Mouse (Mus musculus) urinary bladder, postnatal 14 days (tissue): ENCODE measurements at regions not wholly inside any gene's neighbourhood (a gene's known extent, or its start where the extent isn't known, plus 50 kb on each side); places are given as distances from the start of the nearest gene placed in this dataset.
"Not testable (repeated sequence)": the region's sequence is repeated elsewhere in the genome, so short reads cannot be mapped to it uniquely, and the experiment has no call there.

ENCODE experiments used
- DNase-seq: peaks from one replicate; pipeline ENCODE4 v3.0.0; 2021; ENCODE audit warnings: low spot score

DNA sequence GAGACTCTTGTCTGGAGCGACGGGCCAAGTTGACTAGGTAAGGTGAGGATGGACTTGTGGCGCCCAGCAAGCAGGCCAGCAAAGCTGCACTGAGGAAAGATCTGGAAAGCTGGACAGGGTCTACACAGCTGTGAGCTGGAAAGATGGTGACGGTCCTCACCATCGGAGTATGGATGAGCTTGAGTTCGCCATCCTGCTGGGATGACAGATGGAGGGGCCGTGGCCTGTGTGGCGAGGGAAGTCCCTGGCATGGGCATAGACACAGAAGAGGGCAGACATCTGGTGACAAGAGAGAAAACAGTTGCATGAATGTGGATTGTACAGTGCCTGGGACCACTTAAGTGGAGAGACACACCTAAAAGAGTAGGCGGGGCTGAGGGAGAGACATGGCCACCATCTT lies 57.6 kb downstream of the Tmem270 start:
- no peak for DNase-seq

DNA sequence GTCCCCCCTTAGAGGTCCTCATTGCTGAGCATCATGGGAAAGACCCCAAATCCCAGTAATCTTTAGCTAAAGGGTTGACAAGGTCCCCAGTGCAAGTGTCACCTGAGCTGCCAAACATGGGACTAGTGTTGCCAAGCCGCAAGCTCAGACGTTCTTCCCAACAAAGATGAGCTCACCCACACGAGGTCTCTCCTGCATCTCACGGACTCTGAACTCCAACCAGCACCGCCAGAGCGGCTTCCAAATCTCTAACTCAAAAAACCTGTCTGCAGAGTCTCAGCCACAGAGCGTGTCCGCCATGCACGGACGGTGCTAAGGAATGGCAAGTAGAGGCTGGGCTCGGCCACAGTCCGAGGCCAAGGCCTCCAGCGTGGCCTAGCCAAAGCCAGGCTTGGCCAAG lies 58.0 kb downstream of the Tmem270 start:
- DNase-seq = no peak

DNA sequence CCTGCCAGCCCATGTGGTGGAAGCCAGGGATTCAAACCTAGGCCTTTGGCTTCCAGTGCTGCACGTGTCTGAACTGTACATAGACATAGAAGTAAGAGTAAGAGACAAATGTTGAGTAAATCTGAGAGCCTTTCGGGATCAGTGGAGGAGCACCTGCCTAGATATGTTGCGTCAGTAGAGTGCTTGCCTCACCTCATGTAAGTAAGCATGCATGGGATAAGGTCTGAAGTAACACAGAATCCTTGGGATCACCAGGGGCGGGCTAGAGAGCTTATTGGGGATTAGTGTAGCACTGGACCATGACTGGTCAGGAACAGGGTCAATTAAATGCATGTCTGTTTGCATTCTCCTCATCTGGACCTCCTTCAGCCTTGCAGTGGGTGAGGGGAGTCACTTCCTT lies 61.1 kb downstream of the Tmem270 start:
- DNase-seq = no peak

DNA sequence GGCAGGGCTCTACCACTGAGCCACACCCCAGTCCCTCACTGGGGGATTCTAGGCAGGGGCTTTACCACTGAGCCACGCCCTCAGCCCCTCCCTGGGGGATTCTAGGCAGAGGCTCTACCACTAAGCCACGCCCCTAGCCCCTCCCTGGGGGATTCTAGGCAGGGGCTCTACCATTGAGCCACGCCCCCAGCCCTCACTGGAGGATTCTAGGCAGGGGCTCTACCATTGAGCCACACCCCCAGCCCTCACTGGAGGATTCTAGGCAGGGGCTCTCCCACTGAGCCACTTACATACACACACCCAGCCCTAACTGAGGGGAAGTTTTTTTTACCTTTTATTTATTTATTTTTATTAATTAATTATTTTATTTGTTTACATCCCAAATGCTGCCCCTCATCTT lies 62.3 kb downstream of the Tmem270 start:
- DNase-seq = not testable (repeated sequence)

DNA sequence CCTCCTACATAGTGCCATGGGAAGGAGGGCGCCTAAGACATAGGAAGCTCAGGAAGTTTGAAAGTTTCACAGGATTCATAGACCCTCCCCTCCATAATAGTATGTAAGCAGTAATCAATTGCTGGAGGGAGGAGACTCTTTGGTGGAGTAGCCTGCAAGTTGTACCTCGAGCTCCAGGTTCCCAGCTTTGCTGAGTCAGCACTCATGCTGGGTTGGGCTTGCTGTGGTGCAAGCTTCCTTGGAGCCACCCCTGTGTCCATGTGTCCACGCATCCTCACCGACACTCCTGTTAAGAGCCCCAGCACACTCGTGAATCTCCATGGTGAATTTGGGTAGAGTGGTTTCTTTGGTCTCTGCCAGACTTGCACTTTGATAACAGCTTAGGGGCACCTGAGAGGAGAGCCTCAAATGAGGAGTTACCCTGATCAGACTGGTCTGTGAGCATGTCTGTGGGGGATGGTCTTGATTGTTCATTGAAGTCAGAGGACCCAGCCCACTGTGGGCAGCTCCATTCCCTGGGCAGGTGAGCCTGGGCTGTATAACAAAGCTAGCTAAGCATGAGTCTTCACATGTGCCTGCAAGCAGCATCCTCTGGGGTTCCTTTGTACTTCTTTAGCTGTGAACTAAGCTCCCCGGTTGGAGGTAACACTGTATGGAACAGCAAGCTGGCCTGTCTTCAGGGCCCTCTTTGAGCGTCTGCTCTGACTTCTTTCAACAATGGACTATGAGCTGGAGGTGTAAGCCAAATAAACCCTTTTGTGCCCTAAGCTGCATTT lies 65.1 kb downstream of the Tmem270 start:
- DNase-seq = no peak

DNA sequence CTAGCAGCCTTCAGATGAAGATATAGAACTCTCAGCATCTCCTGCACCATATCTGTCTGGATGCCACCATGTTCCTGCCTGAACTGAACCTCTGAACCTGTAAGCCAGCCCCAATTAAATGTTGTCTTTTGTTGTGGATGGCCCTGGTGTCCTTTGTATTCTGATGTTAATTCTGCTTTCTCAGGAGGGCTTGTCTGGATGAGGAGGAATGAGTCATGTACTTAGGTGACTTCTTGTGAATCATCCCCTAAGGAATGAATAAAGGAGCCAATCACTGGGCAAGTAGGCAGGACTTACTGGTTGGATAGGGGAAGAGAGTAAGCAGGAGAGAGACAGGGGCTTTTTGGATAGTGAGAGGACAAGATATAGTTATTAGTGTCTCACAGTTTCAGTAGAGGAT lies 70.0 kb downstream of the Tmem270 start:
- no peak for DNase-seq

DNA sequence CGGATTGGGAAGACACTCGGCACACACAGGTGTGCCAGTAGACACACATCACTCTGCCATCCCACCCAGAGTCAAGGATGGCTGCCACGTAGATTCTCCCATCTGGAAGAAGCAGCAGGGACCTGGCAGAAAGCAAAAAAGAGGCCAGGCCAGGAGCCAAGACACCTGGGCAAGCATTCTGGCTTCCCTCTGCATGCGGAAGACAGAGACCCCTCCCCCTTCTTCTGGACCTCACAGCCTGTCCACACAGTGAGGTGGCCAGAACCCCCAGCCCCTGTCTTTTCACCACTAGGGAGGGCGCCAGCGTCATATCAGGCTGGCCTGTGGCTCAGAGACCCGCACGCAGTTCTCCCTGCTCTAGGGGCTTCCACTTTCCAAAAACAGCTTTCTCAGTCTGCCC lies 73.6 kb downstream of the Tmem270 start:
- no peak for DNase-seq

DNA sequence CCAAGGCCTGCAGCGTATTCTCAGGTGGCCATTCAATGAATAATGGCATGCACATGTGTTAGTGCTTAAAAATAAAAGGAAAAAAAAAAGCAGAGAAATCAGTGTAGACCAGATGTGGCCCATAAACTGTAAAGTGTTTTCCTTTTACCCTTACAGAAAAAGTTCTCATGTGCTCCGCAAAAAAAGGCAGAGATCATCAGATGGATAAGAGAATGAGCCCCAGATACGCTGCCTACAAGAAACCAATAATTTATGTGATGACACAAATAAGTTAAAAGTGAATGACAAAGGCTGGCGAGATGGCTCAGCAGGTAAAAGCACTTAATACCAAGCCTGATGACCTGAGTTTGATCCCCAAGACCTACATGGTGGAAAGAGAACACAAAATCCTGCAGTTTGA lies 70.5 kb upstream of the Eln start:
- no peak for DNase-seq

DNA sequence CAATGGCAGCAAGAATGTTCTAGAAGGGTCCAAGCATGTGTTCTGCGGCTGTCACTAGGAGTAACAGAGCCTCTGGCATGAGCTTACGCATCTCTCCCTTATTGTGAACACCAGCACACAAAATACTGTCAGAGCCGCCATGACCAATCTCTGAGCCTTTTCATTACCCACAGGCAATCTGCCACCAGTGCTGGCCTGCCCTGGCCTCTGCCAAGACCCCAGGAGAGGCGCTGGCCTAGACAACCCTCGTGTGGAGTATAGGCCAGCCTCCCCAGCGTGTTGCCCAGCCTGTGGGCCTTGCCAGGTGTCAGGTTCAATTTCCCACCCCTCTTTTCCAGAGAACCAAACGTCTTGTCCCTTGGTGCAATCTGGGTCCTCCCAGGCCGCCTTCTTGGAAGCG lies 62.0 kb upstream of the Eln start:
- DNase-seq = no peak

DNA sequence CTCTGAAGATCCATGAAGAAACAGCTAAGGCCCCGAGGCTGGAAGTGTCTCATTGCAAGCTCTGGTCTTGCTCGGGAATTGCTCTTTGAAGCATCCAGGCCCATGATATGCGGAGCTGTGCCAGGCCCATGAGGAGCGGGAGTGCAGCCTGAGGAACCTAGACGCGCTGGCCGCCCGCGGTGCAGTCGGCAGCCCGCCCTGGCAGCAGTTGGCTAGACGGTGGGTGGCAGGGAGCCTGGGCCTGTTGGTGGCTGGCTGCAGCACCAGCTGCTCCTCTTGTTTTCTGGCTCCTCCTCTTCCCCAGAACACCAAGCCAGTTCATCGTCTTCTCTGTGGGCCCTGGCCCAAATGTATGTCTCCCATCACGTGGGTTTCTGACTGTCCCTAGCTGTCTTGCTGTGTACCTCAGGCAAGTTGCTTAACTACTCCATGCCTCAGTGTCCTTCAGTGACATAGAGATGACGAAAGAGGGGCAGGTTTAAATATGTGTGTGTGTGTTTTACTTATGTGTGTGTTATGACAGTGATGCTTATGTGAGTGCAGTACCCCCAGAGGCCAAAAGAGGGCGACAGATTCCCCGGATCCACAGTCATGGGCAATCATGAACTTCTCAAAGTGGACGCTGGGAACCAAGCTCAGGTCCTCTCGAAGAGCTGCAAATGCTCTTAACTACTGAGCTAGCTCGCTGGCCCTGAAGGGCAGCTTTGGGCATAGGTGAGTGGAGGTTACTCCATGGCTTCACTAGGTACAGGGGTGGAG lies 57.3 kb upstream of the Eln start:
- DNase-seq = no peak

DNA sequence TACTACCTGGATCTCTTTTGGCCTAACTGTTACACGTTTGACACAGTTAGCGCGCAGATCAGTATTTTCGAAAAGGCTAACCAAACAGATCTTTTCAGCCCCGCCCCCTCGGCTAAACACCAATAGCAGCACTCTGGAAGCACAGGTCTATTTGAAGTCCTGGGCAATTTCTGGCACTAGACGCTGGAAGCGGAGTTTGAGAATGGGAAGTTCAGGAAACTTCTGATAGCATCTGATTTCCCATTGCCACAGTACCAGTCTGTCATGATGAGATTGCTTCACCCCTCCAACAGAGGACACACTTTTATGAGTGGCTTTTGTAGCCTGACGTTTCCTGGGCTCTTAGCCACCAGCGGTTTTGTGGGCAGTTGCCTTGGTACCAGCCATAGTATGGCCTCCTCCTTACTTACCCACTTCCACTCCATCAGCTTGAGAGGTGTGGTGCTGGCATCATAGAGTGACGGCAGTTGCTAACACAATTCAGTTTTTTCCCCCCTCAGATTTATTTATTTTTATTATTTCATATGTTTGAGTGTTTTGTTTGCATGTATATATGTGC lies 55.1 kb upstream of the Eln start:
- DNase-seq = no peak

DNA sequence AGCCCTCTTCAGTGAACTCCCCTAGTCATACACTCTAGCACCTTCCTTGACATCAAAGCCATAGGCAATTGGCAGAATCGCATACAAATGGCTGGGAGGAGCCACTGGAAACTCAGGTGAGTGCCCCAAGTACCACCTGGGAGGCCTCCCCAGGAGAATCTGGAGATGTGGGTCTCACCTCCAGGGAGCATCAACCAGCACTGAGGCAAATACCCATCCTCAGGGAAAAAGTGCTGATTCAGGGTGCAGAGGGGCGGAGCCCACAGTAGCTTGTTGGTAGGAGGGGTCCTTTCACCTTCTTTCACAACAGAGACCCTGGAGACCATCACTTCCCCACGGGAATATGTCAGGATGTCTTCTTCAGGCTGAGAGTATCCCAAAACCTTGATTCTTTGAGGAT lies 53.4 kb upstream of the Eln start:
- DNase-seq = no peak

DNA sequence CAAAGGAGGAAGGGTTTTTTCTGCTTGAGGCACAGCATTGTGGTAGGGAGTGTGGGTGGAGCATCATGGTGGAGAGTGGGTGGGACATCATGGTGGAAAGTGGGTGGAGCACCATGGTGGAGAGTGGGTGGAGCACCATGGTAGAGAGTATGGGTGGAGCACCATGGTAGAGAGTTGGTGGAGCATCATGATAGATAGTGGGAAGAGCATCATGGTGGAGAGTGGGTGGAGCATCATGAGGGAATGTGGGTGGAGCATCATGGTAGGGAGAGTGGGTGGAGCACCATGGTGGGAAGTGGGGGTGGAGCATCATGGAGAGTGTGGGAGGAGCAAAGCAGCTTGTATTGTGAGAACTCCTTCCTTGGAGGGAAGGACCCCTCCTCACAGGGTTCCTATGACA lies 52.8 kb upstream of the Eln start:
- no peak for DNase-seq

DNA sequence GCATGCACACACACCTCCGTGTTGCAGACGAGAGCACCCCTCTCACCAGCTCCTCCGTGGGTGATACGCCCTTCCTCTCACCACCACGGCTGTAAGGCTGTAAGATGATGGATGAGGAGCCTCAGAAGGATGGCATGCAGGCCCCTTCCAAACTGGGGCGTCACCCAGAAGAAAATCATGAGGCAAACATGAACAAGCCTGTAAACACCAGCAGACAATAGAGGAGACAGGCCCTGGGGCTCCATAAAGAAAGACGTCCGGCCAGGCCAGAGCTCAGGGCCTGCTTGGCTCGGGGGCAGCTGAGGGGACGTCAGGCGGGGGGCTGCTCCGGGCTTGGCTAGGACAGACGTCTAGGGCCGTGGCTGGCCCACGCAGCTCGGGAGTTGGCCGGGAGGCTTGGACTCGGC lies 50.6 kb upstream of the Eln start:
- peak; percentile 40 for DNase-seq
